Mouse (Mus musculus): Measurements from ENCODE around the gene Tex11. TPM values are rescaled to one million over a fixed set of nuclear protein-coding genes. Genes with fewer than 3 reads are reported as not detected.
A peak's percentile ranks its signal among the peaks of the same experiment; 100 is the strongest.

The Tex11 gene
- polyA plus RNA-seq, 1 experiment from 2014 or later = 0.06 TPM

DNA sequence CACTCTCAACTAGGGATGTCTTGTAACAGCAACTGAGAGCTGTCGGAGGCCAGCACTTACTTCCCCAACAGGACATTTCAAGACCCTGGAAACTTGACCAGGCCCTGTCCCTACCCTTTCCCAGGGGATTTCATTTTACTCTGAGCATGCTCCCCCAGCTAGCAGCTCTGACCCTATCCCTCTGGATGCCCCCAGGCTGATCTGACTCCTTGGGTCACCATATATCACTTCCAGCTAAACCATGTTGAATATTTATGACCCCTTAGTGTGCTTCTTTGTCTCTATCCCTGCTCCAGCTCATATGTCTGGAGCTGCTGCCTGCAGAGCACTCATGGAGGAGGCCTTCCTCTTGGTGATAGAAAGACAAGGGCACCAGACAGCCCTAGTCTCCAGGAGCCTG lies 238.3 kb downstream of the Tex11 start:
- no peaks in the 10 kb centered on the region for H3K4me1 ChIP-seq (replicated peaks; ENCODE audit: control insufficient read depth, insufficient read depth, low read length)
- no peak overlapping the region for H3K9ac ChIP-seq (replicated peaks; ENCODE audit: low read depth, low read length)
- H3K27ac ChIP-seq (ENCODE audit: low read length) = no peak overlapping the region
- H3K4me3 ChIP-seq (replicated peaks; ENCODE audit: low read length) = no peak overlapping the region
- H3K9me3 ChIP-seq (ENCODE audit: control insufficient read depth, low read length) = no peaks in the 10 kb centered on the region
- no peak for ATAC-seq
- no peaks in the 10 kb centered on the region for H3K36me3 ChIP-seq (ENCODE audit: control insufficient read depth, insufficient read depth)
- H3K27me3 ChIP-seq (replicated peaks; ENCODE audit: control insufficient read depth, insufficient read depth, low read length) = no peaks in the 10 kb centered on the region
- 83% methylated on average over 1 of the region's 1 CpGs for WGBS
- H3K4me2 ChIP-seq (ENCODE audit: low read length) = no peak overlapping the region

DNA sequence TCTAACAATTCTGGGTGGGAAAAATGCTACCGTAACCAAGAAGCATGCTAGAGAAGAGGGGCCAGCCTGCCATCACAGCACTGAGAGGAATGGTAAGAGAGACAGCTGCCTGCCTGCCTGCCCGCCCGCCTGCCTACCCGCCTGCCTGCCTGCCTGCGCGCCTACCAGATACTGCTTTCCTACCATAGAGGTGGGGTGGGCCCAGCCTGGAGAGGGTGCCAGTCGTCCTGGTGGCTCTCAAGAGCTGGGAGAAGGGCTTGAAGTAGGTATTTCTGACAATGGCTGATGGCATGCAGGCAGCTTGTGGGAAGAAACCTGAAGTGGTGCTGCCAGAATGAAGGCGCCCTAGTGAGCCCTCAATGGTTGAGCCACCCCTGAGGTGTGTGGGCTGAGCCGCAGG lies 240.8 kb downstream of the Tex11 start:
- Histone ChIP-seq H3K9me3 (ENCODE audit: control insufficient read depth, low read length) (no peaks in the 10 kb centered on the region), H3K27ac (ENCODE audit: low read length) (no peak overlapping the region), H3K9ac (replicated peaks; ENCODE audit: low read depth, low read length) (no peak overlapping the region), H3K4me2 (ENCODE audit: low read length) (no peak overlapping the region), H3K4me1 (replicated peaks; ENCODE audit: control insufficient read depth, insufficient read depth, low read length) (no peaks in the 10 kb centered on the region), H3K4me3 (replicated peaks; ENCODE audit: low read length) (no peak overlapping the region), H3K27me3 (replicated peaks; ENCODE audit: control insufficient read depth, insufficient read depth, low read length) (no peaks in the 10 kb centered on the region), H3K36me3 (ENCODE audit: control insufficient read depth, insufficient read depth) (peaks cover 6% of the 10 kb centered on the region; the same call in 1 of the 2 replicates)
- WGBS = 77% methylated on average over 9 of the region's 9 CpGs
- ATAC-seq = no peak

GRCm38 (mm10) chrX:100815766-100816165 lies 243.7 kb downstream of the Tex11 start:
- H3K27me3 ChIP-seq (replicated peaks; ENCODE audit: control insufficient read depth, insufficient read depth, low read length) = no peaks in the 10 kb centered on the region
- H3K36me3 ChIP-seq (ENCODE audit: control insufficient read depth, insufficient read depth) = peaks cover 8% of the 10 kb centered on the region; the same call in 1 of the 2 replicates
- H3K27ac ChIP-seq (ENCODE audit: low read length) = no peak overlapping the region
- H3K4me2 ChIP-seq (ENCODE audit: low read length) = no peak overlapping the region
- H3K9ac ChIP-seq (replicated peaks; ENCODE audit: low read depth, low read length) = no peak overlapping the region
- no peak for ATAC-seq
- H3K4me1 ChIP-seq (replicated peaks; ENCODE audit: control insufficient read depth, insufficient read depth, low read length) = no peaks in the 10 kb centered on the region
- WGBS = 74% methylated on average over 7 of the region's 7 CpGs
- H3K9me3 ChIP-seq (ENCODE audit: control insufficient read depth, low read length) = no peaks in the 10 kb centered on the region
- H3K4me3 ChIP-seq (replicated peaks; ENCODE audit: low read length) = no peak overlapping the region

GRCm38 (mm10) chrX:100814139-100814538 lies 245.3 kb downstream of the Tex11 start:
- Histone ChIP-seq H3K4me3 (replicated peaks; ENCODE audit: low read length) (no peak overlapping the region), H3K9ac (replicated peaks; ENCODE audit: low read depth, low read length) (no peak overlapping the region), H3K4me2 (ENCODE audit: low read length) (no peak overlapping the region), H3K4me1 (replicated peaks; ENCODE audit: control insufficient read depth, insufficient read depth, low read length) (no peaks in the 10 kb centered on the region), H3K36me3 (ENCODE audit: control insufficient read depth, insufficient read depth) (peaks cover 8% of the 10 kb centered on the region; the same call in 1 of the 2 replicates), H3K27ac (ENCODE audit: low read length) (no peak overlapping the region), H3K9me3 (ENCODE audit: control insufficient read depth, low read length) (no peaks in the 10 kb centered on the region), H3K27me3 (replicated peaks; ENCODE audit: control insufficient read depth, insufficient read depth, low read length) (no peaks in the 10 kb centered on the region)
- WGBS = 68% methylated on average over 8 of the region's 8 CpGs
- no peak for ATAC-seq

- no peak for ATAC-seq
- peaks cover 19% of the 10 kb centered on the region for H3K36me3 ChIP-seq (ENCODE audit: control insufficient read depth, insufficient read depth)
These were observed 248.3 kb downstream of the Tex11 start for GRCm38 (mm10) chrX:100811129-100811528.

DNA sequence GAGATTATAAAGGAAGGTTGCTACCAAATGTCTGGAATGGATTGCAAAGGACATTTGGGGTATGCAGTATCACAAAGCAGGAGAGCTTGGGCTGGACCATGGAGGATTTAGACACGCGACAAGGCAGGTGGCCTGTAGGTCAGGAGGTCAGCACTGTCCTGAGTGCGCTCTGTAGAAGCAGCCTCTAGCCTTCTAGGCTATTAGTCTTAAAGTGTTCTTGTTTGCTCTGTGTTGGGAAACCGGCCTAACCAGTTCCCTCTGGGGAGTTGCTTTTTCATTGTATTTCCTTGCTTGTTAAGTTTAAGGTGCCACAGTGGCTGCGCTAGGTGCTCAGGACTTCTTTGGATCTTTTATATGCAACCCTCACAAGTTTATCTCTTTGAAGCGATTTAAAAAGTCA lies 257.4 kb downstream of the Tex11 start:
- Histone ChIP-seq H3K4me2 (ENCODE audit: low read length) (no peak overlapping the region), H3K27me3 (replicated peaks; ENCODE audit: control insufficient read depth, insufficient read depth, low read length) (no peaks in the 10 kb centered on the region), H3K27ac (ENCODE audit: low read length) (no peak overlapping the region), H3K9me3 (ENCODE audit: control insufficient read depth, low read length) (no peaks in the 10 kb centered on the region), H3K36me3 (ENCODE audit: control insufficient read depth, insufficient read depth) (no peaks in the 10 kb centered on the region), H3K4me3 (replicated peaks; ENCODE audit: low read length) (no peak overlapping the region), H3K4me1 (replicated peaks; ENCODE audit: control insufficient read depth, insufficient read depth, low read length) (no peaks in the 10 kb centered on the region), H3K9ac (replicated peaks; ENCODE audit: low read depth, low read length) (no peak overlapping the region)
- no peak for ATAC-seq
- WGBS = 84% methylated on average over 6 of the region's 6 CpGs

More at GRCm38 (mm10) chrX:100811129-100811528, 248.3 kb downstream of the Tex11 start:
- Histone ChIP-seq H3K4me3 (replicated peaks; ENCODE audit: low read length) (no peak overlapping the region), H3K27ac (ENCODE audit: low read length) (no peak overlapping the region), H3K9me3 (ENCODE audit: control insufficient read depth, low read length) (no peaks in the 10 kb centered on the region), H3K4me1 (replicated peaks; ENCODE audit: control insufficient read depth, insufficient read depth, low read length) (no peaks in the 10 kb centered on the region), H3K9ac (replicated peaks; ENCODE audit: low read depth, low read length) (no peak overlapping the region), H3K4me2 (ENCODE audit: low read length) (no peak overlapping the region), H3K27me3 (replicated peaks; ENCODE audit: control insufficient read depth, insufficient read depth, low read length) (no peaks in the 10 kb centered on the region)
- WGBS = 76% methylated on average over 4 of the region's 4 CpGs

DNA sequence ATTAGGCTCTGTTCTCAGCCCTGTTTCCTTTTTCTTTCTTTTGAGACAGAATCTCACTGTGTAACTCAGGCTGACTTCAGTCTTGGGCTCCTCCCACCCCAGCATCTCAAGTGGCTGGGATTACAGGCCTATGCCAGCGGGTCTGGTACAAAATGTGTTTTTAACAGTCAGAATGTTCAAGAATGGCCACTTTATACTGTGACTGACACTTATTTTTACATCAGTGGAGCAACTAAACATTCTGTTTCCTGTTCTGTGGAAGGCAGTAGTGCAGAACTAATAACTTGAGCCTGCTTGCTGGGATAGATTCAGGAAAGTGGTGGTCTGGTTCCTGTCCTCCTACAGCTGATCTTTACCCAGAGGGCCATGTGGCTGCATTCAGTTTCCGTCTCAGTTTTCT lies 258.8 kb downstream of the Tex11 start:
- Histone ChIP-seq H3K9ac (replicated peaks; ENCODE audit: low read depth, low read length) (no peak overlapping the region), H3K36me3 (ENCODE audit: control insufficient read depth, insufficient read depth) (no peaks in the 10 kb centered on the region), H3K27me3 (replicated peaks; ENCODE audit: control insufficient read depth, insufficient read depth, low read length) (no peaks in the 10 kb centered on the region), H3K27ac (ENCODE audit: low read length) (no peak overlapping the region), H3K4me1 (replicated peaks; ENCODE audit: control insufficient read depth, insufficient read depth, low read length) (no peaks in the 10 kb centered on the region), H3K9me3 (ENCODE audit: control insufficient read depth, low read length) (no peaks in the 10 kb centered on the region), H3K4me3 (replicated peaks; ENCODE audit: low read length) (no peak overlapping the region), H3K4me2 (ENCODE audit: low read length) (no peak overlapping the region)
- ATAC-seq = peak; percentile 63
- 36% methylated on average over 2 of the region's 2 CpGs for WGBS

DNA sequence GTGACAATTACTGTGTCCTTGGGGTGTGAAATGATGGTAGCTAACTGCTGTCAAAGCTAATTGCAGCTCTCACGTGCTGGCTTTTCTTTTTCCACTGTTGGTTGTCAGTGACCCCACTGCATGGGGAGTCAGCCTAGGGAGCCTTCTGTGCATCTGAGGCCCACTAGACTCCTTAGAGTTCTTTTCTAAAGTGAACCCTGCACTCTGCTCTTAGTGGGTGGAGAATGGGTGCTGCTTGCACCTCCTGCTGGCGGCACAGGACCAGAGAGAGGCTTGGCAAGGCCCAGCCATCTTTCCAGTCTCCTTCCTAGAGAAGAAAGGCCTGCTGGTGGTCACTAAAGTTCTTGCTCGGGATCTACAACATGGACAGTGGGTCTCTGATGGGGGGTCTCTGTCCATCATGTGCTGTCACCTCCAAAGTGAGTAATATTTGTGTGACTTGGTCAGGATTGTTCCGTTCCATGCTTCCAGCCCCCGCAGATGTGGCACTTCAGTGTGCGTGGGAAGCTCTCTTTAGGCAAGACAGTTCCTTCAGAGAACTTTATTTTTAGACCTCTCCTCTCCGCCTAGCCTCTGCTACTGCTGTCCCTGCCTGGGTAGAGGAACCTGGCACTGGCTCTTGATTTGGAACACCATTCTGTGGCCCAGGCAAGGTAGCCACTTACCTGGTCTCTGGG lies 261.5 kb downstream of the Tex11 start:
- WGBS = 75% methylated on average over 7 of the region's 7 CpGs
- Histone ChIP-seq H3K9ac (replicated peaks; ENCODE audit: low read depth, low read length) (no peak overlapping the region), H3K27ac (ENCODE audit: low read length) (no peak overlapping the region), H3K27me3 (replicated peaks; ENCODE audit: control insufficient read depth, insufficient read depth, low read length) (no peaks in the 10 kb centered on the region; the same call in 1 of the 2 replicates), H3K4me3 (replicated peaks; ENCODE audit: low read length) (no peak overlapping the region), H3K4me2 (ENCODE audit: low read length) (no peak overlapping the region), H3K9me3 (ENCODE audit: control insufficient read depth, low read length) (no peaks in the 10 kb centered on the region), H3K4me1 (replicated peaks; ENCODE audit: control insufficient read depth, insufficient read depth, low read length) (peaks cover 3% of the 10 kb centered on the region; the same call in 1 of the 2 replicates), H3K36me3 (ENCODE audit: control insufficient read depth, insufficient read depth) (no peaks in the 10 kb centered on the region)
- no peak for ATAC-seq

- no peak for ATAC-seq
- no peak overlapping the region for H3K9ac ChIP-seq (replicated peaks; ENCODE audit: low read depth, low read length)
- no peaks in the 10 kb centered on the region for H3K9me3 ChIP-seq (ENCODE audit: control insufficient read depth, low read length)
- peaks cover 3% of the 10 kb centered on the region; the same call in 1 of the 2 replicates for H3K4me1 ChIP-seq (replicated peaks; ENCODE audit: control insufficient read depth, insufficient read depth, low read length)
- WGBS = 83% methylated on average over 4 of the region's 4 CpGs
- H3K27me3 ChIP-seq (replicated peaks; ENCODE audit: control insufficient read depth, insufficient read depth, low read length) = no peaks in the 10 kb centered on the region; the same call in 1 of the 2 replicates
- H3K36me3 ChIP-seq (ENCODE audit: control insufficient read depth, insufficient read depth) = no peaks in the 10 kb centered on the region
- H3K4me3 ChIP-seq (replicated peaks; ENCODE audit: low read length) = no peak overlapping the region
- no peak overlapping the region for H3K4me2 ChIP-seq (ENCODE audit: low read length)
- H3K27ac ChIP-seq (ENCODE audit: low read length) = no peak overlapping the region
These were observed 262.1 kb downstream of the Tex11 start for GRCm38 (mm10) chrX:100797370-100797769.

GRCm38 (mm10) chrX:100796741-100797090 lies 262.8 kb downstream of the Tex11 start:
- H3K4me1 ChIP-seq (replicated peaks; ENCODE audit: control insufficient read depth, insufficient read depth, low read length) = peaks cover 3% of the 10 kb centered on the region; the same call in 1 of the 2 replicates
- no peak overlapping the region for H3K4me3 ChIP-seq (replicated peaks; ENCODE audit: low read length)
- H3K9me3 ChIP-seq (ENCODE audit: control insufficient read depth, low read length) = no peaks in the 10 kb centered on the region
- no peak overlapping the region for H3K27ac ChIP-seq (ENCODE audit: low read length)
- H3K27me3 ChIP-seq (replicated peaks; ENCODE audit: control insufficient read depth, insufficient read depth, low read length) = no peaks in the 10 kb centered on the region; the same call in 1 of the 2 replicates
- H3K4me2 ChIP-seq (ENCODE audit: low read length) = no peak overlapping the region
- no peak overlapping the region for H3K9ac ChIP-seq (replicated peaks; ENCODE audit: low read depth, low read length)
- H3K36me3 ChIP-seq (ENCODE audit: control insufficient read depth, insufficient read depth) = no peaks in the 10 kb centered on the region
- WGBS = 95% methylated on average over 3 of the region's 3 CpGs
- ATAC-seq = no peak
